Comparison of ENCODE assay signal across 22 mouse cellular contexts in the genomic region with DNA sequence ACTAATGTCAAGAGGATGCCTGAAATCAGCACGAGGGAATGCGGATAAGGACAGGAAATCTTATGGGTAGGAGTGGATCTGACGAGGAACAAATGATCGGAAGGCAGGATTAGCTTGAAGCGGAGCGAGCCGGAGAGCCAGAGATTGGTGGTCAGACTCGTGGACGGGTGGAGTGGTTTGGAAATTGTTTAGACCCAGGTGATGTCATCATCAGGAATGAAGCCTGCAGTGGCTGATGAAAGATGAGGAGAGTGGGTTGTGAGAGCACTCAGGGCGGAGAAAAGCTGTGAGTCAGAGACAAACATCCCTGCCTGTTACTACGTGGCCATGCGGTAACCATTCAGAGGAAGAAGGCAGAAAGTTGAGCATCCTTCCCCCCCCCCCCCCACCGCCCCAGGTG.
DNase-seq lines count a peak whose midpoint lies in the region; ATAC-seq and TF ChIP-seq lines count a peak whose summit lies in the region.
"Had no signal": no experiment of that assay in that cellular context is flagged by ENCODE, and none has a peak within 500 bp of the region (broad histone marks: within the 10 kb centered on the region; RNA-seq: fewer than 3 reads in every experiment).

No protein-coding gene starts in this region.

- intact Hi-C loops in heart, postnatal 36 days (cut with DNase I): no loop called here

- H3K4me3 ChIP-seq in heart, embryonic 14.5 days (ENCODE audit: control insufficient read depth in 1 of 2, insufficient read depth in 1 of 2, low read depth in 1 of 2, low read length in 2 of 2): no peak overlapping the region
- H3K4me3 ChIP-seq in embryonic fibroblast, embryonic 13.5 days (ENCODE audit: insufficient read depth, low read length): no peak overlapping the region
- H3K4me3 ChIP-seq: forebrain, embryonic 15.5 days; megakaryocyte, embryonic 14.5 days; midbrain, embryonic 13.5 days had no signal

- no peak overlapping the region for H3K27ac ChIP-seq in heart, embryonic 14.5 days (replicated peaks in 1 of 2; ENCODE audit: control insufficient read depth in 1 of 2, insufficient read depth in 1 of 2, low read depth in 2 of 2, low read length in 2 of 2)
- H3K27ac ChIP-seq in embryonic fibroblast, embryonic 13.5 days (ENCODE audit: insufficient read depth, low read length): peak overlapping the region; percentile 51
- H3K27ac ChIP-seq: forebrain, embryonic 15.5 days; midbrain, embryonic 13.5 days had no signal

- H3K4me2 ChIP-seq in heart, embryonic 14.5 days (ENCODE audit: low read length): peak overlapping the region; percentile 36; the same call in 1 of the 2 replicates
- H3K4me2 ChIP-seq: forebrain, embryonic 15.5 days; midbrain, embryonic 13.5 days had no signal

- 0 out of 2 replicates have a peak, but pooled peaks cover 4% of the 10 kb centered on the region for H3K9me3 ChIP-seq in heart, embryonic 14.5 days (ENCODE audit: control insufficient read depth, low read length)
- H3K9me3 ChIP-seq: forebrain, embryonic 15.5 days; G1E; megakaryocyte, embryonic 14.5 days; midbrain, embryonic 13.5 days had no signal

- no peak for DNase-seq in heart, postnatal 36 days
- DNase-seq in 3T3-L1 (ENCODE audit: low read depth, low spot score) (peak; percentile 91), ES-CJ7 (ENCODE audit: low read depth, low spot score) (peak; percentile 36)
- no peak for DNase-seq in thymus, postnatal 36 days
- DNase-seq in spleen, adult 18-20 months: no peak
- DNase-seq: adrenal gland, postnatal 14 days; cerebellum, adult 9-10 months; gastrocnemius, postnatal 10 days; heart, postnatal 4 days; kidney, postnatal 25 days; layer of hippocampus, postnatal 36 days; lung, adult 18-20 months; lung, postnatal 10 days; right cerebral cortex, postnatal 14 days; thymus, postnatal 25 days had no signal

- no peak for TF ChIP-seq POLR2A in embryonic fibroblast, embryonic 13.5 days (IDR thresholded peaks at IDR 0.05; ENCODE audit: low read depth, low read length)

- H3K9ac ChIP-seq in heart, embryonic 14.5 days (ENCODE audit: low read length): no peak overlapping the region
- H3K9ac ChIP-seq: forebrain, embryonic 15.5 days; midbrain, embryonic 13.5 days had no signal

- WGBS in heart, embryonic 14.5 days: 22% methylated on average over 12 of the region's 13 CpGs

- no peaks in the 10 kb centered on the region for H3K36me3 ChIP-seq in heart, embryonic 14.5 days (ENCODE audit: control insufficient read depth, insufficient read depth, low read length)
- H3K36me3 ChIP-seq: forebrain, embryonic 15.5 days; G1E; midbrain, embryonic 13.5 days had no signal

- no peak for TF ChIP-seq CTCF in embryonic fibroblast, embryonic 13.5 days (IDR thresholded peaks at IDR 0.05; ENCODE audit: borderline replicate concordance, insufficient read depth, low read length)

- no peaks in the 10 kb centered on the region for H3K27me3 ChIP-seq in heart, embryonic 14.5 days (ENCODE audit: control insufficient read depth, insufficient read depth, low read length)
- H3K27me3 ChIP-seq: forebrain, embryonic 15.5 days; midbrain, embryonic 13.5 days had no signal

- H3K4me1 ChIP-seq in heart, embryonic 14.5 days (ENCODE audit: control insufficient read depth in 2 of 2, insufficient read depth in 2 of 2, low read length in 2 of 2): peaks cover 7 to 15% of the 10 kb centered on the region in 2 experiments; a peak in 3 of 4 replicates
- H3K4me1 ChIP-seq in embryonic fibroblast, embryonic 13.5 days (ENCODE audit: control insufficient read depth, insufficient read depth, low read length): peaks cover 3% of the 10 kb centered on the region; the same call in 1 of the 2 replicates
- H3K4me1 ChIP-seq: forebrain, embryonic 15.5 days had no signal

- ATAC-seq in heart, embryonic 14.5 days (ENCODE audit: insufficient number of reproducible peaks, insufficient read depth, low FRiP score, low read depth): no peak
- ATAC-seq: forebrain, embryonic 15.5 days; intestine, postnatal 0 days had no signal

Comparison
In these comparisons a context has a peak if more than half of its experiments do, and no peak if none do; other contexts are left out.
1. DNase-seq: peak in 3T3-L1 (single experiment) and ES-CJ7 (single experiment); none in heart, postnatal 36 days (0 of 2), thymus, postnatal 36 days (0 of 2) and spleen, adult 18-20 months (0 of 2).